In genomic region chr13:21179367-21179723, GRCm38 (mm10) we compare ENCODE assay signal across 8 mouse cellular contexts. TPM values are rescaled to one million over a fixed set of nuclear protein-coding genes. Genes with fewer than 3 reads are reported as not detected.
A peak's percentile ranks its signal among the peaks of the same experiment; 100 is the strongest.
DNase-seq lines count a peak whose midpoint lies in the region; ATAC-seq lines count a peak whose summit lies in the region.

TSS of gene Trim27 (plus strand) at chr13:21179445.

- peak; percentile 11 for DNase-seq in ovary, adult 18-20 months (ENCODE audit: low spot score)
- DNase-seq in ovary, postnatal 10 days (ENCODE audit: low spot score): no peak
- no peak for DNase-seq in gastrocnemius, postnatal 25 days
- DNase-seq in right cerebral cortex, adult 18-20 months: no peak
- no peak for DNase-seq in retina, postnatal 1 day

- no peaks in the 10 kb centered on the region for H3K9me3 ChIP-seq in intestine, embryonic 15.5 days

- peak within 1 kb of the TSS; percentile 78 for H3K4me3 ChIP-seq in intestine, embryonic 15.5 days (replicated peaks)

- peak within 1 kb of the TSS; percentile 98 for H3K27ac ChIP-seq in intestine, embryonic 15.5 days

- peak within 1 kb of the TSS; percentile 89 for H3K9ac ChIP-seq in intestine, embryonic 15.5 days

- H3K4me1 ChIP-seq in intestine, embryonic 15.5 days (replicated peaks): peaks cover 22% of the 10 kb centered on the region

- H3K27me3 ChIP-seq in intestine, embryonic 15.5 days (replicated peaks): no peaks in the 10 kb centered on the region

- peak; percentile 72 for ATAC-seq in common myeloid progenitor, adult 5-6 weeks (replicated peaks; ENCODE audit: low read depth, poor library complexity, severe bottlenecking)
- peak; percentile 58 for ATAC-seq in intestine, embryonic 15.5 days
- ATAC-seq in megakaryocyte, adult 5-6 weeks (ENCODE audit: poor library complexity, severe bottlenecking): peak; percentile 68

- H3K36me3 ChIP-seq in intestine, embryonic 15.5 days: peaks cover 16% of the 10 kb centered on the region

- 0% methylated on average over 15 of the region's 15 CpGs for WGBS in intestine, embryonic 15.5 days

- peak within 1 kb of the TSS; percentile 82 for H3K4me2 ChIP-seq in intestine, embryonic 15.5 days (replicated peaks)

RNA-seq across cellular contexts. Expression of gene Trim27, which starts in this region (rescaled TPM):
- total RNA-seq in common myeloid progenitor, adult 5-6 weeks (2017): 162 and 186 TPM in 2 replicates
- total RNA-seq in gastrocnemius, postnatal 25 days (2021): 10 to 100 TPM; 20.6 to 24.7 TPM
- polyA plus RNA-seq in intestine, embryonic 15.5 days (2015; fragmentation: Nextera tagmentation; extraction: Ambion mirVana): 155 and 156 TPM in 2 replicates
- total RNA-seq in megakaryocyte, adult 5-6 weeks (2015): 47.7 and 50.6 TPM in 2 replicates
- total RNA-seq in megakaryocyte, adult 5-6 weeks (2017): 79.9 and 84.0 TPM in 2 replicates
